Mouse (Mus musculus): ENCODE measurements around the gene Fcrla. TPM values are rescaled to one million over a fixed set of nuclear protein-coding genes. Genes with fewer than 3 reads are reported as not detected.

The Fcrla gene
- polyA plus RNA-seq, 1 experiment from 2014 or later, result not detected

- ATAC-seq (ENCODE audit: low FRiP score), result no peak
- H3K9me3 ChIP-seq, result no peaks in the 10 kb centered on the region
- no peak overlapping the region for H3K4me3 ChIP-seq
- H3K4me2 ChIP-seq, result no peak overlapping the region
- no peaks in the 10 kb centered on the region for H3K27me3 ChIP-seq
- H3K27ac ChIP-seq, result no peak overlapping the region
- H3K36me3 ChIP-seq, result no peaks in the 10 kb centered on the region
- WGBS, result 71% methylated on average over 6 of the region's 6 CpGs
- H3K9ac ChIP-seq, result no peak overlapping the region
- no peaks in the 10 kb centered on the region for H3K4me1 ChIP-seq (replicated peaks)
Observed at GRCm38 (mm10) chr1:170926941-170927340, 442 bp downstream of the Fcrla start.

DNA sequence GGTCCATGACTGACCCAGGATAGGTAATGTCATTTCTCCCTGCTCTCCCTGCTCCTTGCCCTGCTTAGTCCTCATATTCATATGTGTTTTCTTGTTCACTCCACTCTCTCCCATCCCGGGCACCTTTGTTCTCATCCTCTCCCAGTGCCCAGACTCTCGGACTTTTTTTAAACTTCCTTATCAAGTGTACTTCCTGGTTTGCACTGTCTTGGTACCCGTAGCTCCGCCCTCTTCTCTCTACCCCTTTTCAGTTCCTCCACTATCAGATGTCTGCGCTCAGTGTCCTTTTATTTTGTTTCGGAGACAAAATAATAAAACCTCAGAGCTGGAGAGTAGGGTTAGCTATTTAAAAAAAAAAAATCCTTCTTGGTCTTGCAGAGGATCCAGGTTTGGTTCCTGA lies 2.9 kb downstream of the Fcrla start:
- no peaks in the 10 kb centered on the region for H3K4me1 ChIP-seq (replicated peaks)
- H3K27ac ChIP-seq, result no peak overlapping the region
- WGBS, result 89% methylated on average over 6 of the region's 6 CpGs
- no peak overlapping the region for H3K9ac ChIP-seq
- no peaks in the 10 kb centered on the region for H3K27me3 ChIP-seq
- no peak for ATAC-seq (ENCODE audit: low FRiP score)
- no peaks in the 10 kb centered on the region for H3K9me3 ChIP-seq
- H3K4me2 ChIP-seq, result no peak overlapping the region
- H3K36me3 ChIP-seq, result no peaks in the 10 kb centered on the region
- H3K4me3 ChIP-seq, result no peak overlapping the region

DNA sequence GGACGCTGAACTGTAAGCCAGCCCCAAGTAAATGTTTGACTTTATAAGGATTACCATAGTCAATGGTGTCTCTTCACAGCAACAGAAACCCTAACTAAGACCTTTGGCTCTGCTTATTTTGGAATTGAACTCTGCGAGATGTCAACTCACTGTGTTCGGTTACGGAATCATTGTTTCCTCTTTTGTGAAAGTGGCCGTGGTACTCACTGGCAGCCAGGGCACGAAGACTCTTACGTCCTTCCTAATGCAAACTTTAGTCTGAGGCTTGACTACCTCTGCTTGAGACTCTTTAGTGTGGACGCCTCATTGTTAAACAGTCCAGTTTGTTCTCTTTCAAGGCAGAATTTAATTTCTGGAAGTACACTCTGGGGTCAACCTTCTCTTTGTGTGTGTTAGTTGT lies 8.1 kb downstream of the Fcrla start:
- Histone ChIP-seq H3K27me3 (no peaks in the 10 kb centered on the region), H3K4me1 (replicated peaks) (no peaks in the 10 kb centered on the region), H3K9me3 (no peaks in the 10 kb centered on the region), H3K36me3 (no peaks in the 10 kb centered on the region), H3K4me2 (no peak overlapping the region), H3K4me3 (no peak overlapping the region), H3K9ac (no peak overlapping the region), H3K27ac (no peak overlapping the region)
- 89% methylated on average over 8 of the region's 8 CpGs for WGBS
- no peak for ATAC-seq (ENCODE audit: low FRiP score)

GRCm38 (mm10) chr1:170915657-170916056 lies 11.7 kb downstream of the Fcrla start:
- 80% methylated on average over 5 of the region's 5 CpGs for WGBS
- Histone ChIP-seq H3K4me3 (no peak overlapping the region), H3K27ac (no peak overlapping the region), H3K36me3 (no peaks in the 10 kb centered on the region), H3K9me3 (no peaks in the 10 kb centered on the region), H3K27me3 (peaks cover 4% of the 10 kb centered on the region; the same call in 1 of the 2 replicates), H3K4me1 (replicated peaks) (no peaks in the 10 kb centered on the region), H3K9ac (no peak overlapping the region), H3K4me2 (no peak overlapping the region)
- no peak for ATAC-seq (ENCODE audit: low FRiP score)

GRCm38 (mm10) chr1:170912891-170913615 lies 14.3 kb downstream of the Fcrla start, which contains the start of gene Fcrlb:
Fcrlb (minus strand) TSS chr1:170912941.
- Histone ChIP-seq H3K4me1 (replicated peaks) (peaks cover 7% of the 10 kb centered on the region), H3K4me2 (no peak within 1 kb of the TSS), H3K36me3 (no peaks in the 10 kb centered on the region), H3K4me3 (no peak within 1 kb of the TSS), H3K27me3 (peaks cover 29% of the 10 kb centered on the region), H3K9ac (no peak within 1 kb of the TSS), H3K27ac (no peak within 1 kb of the TSS), H3K9me3 (no peaks in the 10 kb centered on the region)
- 74% methylated on average over 5 of the region's 5 CpGs for WGBS
- ATAC-seq (ENCODE audit: low FRiP score), result no peak

DNA sequence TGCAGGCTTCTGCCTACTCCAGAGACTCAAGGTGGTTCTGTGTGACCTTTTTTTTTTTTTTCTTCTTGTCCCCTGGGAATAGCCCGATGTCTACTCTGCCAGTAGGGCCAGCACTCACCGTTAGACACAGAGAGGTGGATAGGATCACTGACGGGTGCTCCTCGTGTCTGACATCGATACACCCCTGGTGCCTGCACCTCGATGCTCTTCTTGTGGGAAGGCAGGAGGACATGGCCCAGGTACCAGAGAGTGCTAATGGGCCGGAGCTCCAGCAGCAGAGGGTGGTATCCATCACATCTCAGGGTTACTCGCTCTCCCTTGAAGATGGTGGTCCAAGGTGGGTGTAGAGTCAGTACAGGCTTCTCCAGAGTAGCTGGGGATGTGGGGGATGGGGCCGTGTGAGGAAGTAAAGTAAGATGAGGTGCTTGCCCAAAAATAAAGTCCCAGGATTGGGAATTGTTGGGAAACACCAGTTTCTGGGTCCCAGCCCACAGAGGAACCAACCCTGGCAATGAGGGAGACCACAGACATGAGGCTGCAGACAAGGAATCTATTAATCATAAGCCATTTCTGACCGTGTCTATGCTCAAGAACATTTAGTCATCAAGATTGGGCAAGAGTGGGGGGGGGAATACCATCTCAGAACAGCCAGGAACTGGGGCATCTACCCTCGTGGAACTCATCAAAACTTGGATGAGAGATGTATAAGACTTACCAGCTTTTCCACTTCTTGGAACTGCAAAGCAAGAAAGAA lies 15.3 kb downstream of the Fcrla start:
- H3K36me3 ChIP-seq, result no peaks in the 10 kb centered on the region
- H3K27me3 ChIP-seq, result peaks cover 39% of the 10 kb centered on the region
- WGBS, result 88% methylated on average over 11 of the region's 11 CpGs
- H3K4me1 ChIP-seq (replicated peaks), result peaks cover 15% of the 10 kb centered on the region
- no peak for ATAC-seq (ENCODE audit: low FRiP score)
- no peaks in the 10 kb centered on the region for H3K9me3 ChIP-seq
- no peak overlapping the region for H3K4me2 ChIP-seq
- H3K4me3 ChIP-seq, result no peak overlapping the region
- H3K9ac ChIP-seq, result no peak overlapping the region
- no peak overlapping the region for H3K27ac ChIP-seq

DNA sequence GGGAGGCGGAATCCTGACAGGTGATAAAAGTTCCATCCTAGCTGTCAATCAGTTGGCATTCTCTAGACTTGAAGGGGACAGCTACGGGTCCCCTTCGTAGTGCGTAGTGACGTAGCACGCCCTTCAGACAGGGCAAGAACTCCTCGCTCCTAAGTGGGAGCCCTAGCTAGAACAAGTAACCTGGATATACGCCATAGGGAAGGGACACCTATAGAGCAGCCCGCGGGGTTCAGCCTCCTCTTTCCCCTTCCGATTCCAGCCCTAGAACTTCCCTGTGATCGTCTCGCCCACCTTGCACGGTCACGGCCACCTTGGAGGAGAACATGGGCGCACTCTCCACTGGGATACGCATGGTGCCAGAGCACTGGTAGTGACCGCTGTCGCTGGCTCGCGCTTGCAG lies 19.0 kb downstream of the Fcrla start:
- peaks cover 69% of the 10 kb centered on the region for H3K27me3 ChIP-seq

GRCm38 (mm10) chr1:170907456-170908191 lies 19.8 kb downstream of the Fcrla start:
- H3K9ac ChIP-seq, result peak overlapping the region; percentile 77
- no peak overlapping the region for H3K27ac ChIP-seq
- H3K9me3 ChIP-seq, result no peaks in the 10 kb centered on the region
- H3K4me2 ChIP-seq, result peak overlapping the region; percentile 85
- H3K27me3 ChIP-seq, result peaks cover 76% of the 10 kb centered on the region
- peak; percentile 85 for ATAC-seq (ENCODE audit: low FRiP score)
- under 1% methylated on average over 71 of the region's 71 CpGs for WGBS
- H3K4me1 ChIP-seq (replicated peaks), result peaks cover 17% of the 10 kb centered on the region
- H3K36me3 ChIP-seq, result no peaks in the 10 kb centered on the region
- peak overlapping the region; percentile 55 for H3K4me3 ChIP-seq

More for the DNA sequence above, 19.0 kb downstream of the Fcrla start:
- H3K27ac ChIP-seq, result no peak overlapping the region
- H3K36me3 ChIP-seq, result no peaks in the 10 kb centered on the region
- peak overlapping the region; percentile 85 for H3K4me2 ChIP-seq
- H3K9ac ChIP-seq, result peak overlapping the region; percentile 77
- H3K4me3 ChIP-seq, result peak overlapping the region; percentile 55
- H3K9me3 ChIP-seq, result no peaks in the 10 kb centered on the region
- H3K4me1 ChIP-seq (replicated peaks), result peaks cover 17% of the 10 kb centered on the region
- 2% methylated on average over 21 of the region's 21 CpGs for WGBS
- peak; percentile 80 for ATAC-seq (ENCODE audit: low FRiP score)

DNA sequence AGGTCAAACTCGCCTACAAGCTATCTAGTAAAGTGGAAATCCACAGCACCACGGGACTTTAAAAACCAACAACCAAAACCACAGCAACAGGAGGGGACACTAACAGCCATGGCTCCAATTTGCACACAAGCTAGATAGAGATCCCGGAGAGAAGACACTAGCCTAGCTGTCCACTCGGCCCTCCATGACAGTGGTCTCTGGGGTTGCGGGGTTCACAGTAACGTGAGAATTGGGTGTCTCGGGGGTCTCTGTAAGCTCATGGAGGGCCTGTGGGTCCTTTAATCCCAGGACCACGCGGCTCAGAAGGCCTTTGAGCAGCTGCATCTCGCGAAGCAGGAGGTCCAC lies 20.3 kb downstream of the Fcrla start:
- Histone ChIP-seq H3K36me3 (no peaks in the 10 kb centered on the region), H3K4me2 (peak overlapping the region; percentile 85), H3K27me3 (peaks cover 81% of the 10 kb centered on the region), H3K9ac (peak overlapping the region; percentile 77), H3K4me1 (replicated peaks) (peaks cover 17% of the 10 kb centered on the region), H3K4me3 (peak overlapping the region; percentile 55), H3K27ac (no peak overlapping the region), H3K9me3 (no peaks in the 10 kb centered on the region)
- 24% methylated on average over 11 of the region's 11 CpGs for WGBS
- no peak; the same call in 1 of the 2 replicates for ATAC-seq (ENCODE audit: low FRiP score)

GRCm38 (mm10) chr1:170903485-170903884 lies 23.9 kb downstream of the Fcrla start:
- ATAC-seq (ENCODE audit: low FRiP score), result no peak
- H3K9ac ChIP-seq, result no peak overlapping the region
- peaks cover 57% of the 10 kb centered on the region for H3K27me3 ChIP-seq
- no peak overlapping the region for H3K4me3 ChIP-seq
- 79% methylated on average over 5 of the region's 5 CpGs for WGBS
- H3K4me1 ChIP-seq (replicated peaks), result peaks cover 14% of the 10 kb centered on the region
- no peaks in the 10 kb centered on the region for H3K9me3 ChIP-seq
- H3K27ac ChIP-seq, result no peak overlapping the region
- no peaks in the 10 kb centered on the region for H3K36me3 ChIP-seq
- H3K4me2 ChIP-seq, result no peak overlapping the region

DNA sequence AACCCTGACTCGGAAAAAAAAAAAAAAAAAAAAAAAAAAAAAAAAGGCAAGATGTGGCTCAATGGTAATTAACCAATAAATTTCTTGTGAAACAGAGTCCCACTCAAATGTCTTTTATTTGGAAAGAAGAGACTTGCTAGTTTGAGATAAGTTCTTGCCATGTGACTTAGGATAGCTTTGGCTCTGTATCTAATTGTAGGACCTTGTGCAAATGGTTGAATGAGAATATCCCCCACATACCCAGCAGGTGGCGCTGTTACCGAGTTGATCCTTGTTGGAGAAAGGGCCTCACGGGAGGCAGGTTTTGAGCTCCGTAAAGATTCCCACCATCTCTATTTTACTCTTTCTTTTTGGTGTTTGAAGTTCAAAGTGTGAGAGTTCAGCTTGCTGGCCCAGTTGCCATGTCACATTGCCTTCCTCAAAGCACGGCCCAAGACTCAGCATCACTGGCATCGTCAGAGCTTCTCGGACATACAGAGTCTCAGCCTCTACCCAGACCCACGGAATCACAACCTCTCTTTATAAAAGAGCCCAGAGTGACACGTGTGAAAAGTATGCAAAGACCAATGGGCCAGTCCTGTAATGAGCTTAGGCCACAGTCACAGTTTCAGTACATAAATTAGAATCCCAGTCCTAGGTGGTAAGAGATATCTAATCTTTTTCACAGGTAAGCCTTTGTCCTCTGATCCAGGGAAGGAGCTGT lies 25.7 kb downstream of the Fcrla start:
- Histone ChIP-seq H3K9me3 (no peaks in the 10 kb centered on the region), H3K36me3 (no peaks in the 10 kb centered on the region), H3K4me2 (no peak overlapping the region), H3K4me1 (replicated peaks) (no peaks in the 10 kb centered on the region), H3K9ac (no peak overlapping the region), H3K4me3 (no peak overlapping the region), H3K27me3 (peaks cover 42% of the 10 kb centered on the region), H3K27ac (no peak overlapping the region)
- 33% methylated on average over 10 of the region's 10 CpGs for WGBS
- 0 out of 2 replicates have a peak, but pooled peaks have one; percentile 63 for ATAC-seq (ENCODE audit: low FRiP score)
